Mouse (Mus musculus) yolk sac, embryonic 10.5 days (tissue): ENCODE results near the gene Cobl.

Source experiments
- DNase-seq: peaks from one replicate; pipeline ENCODE4 v3.0.0-alpha.2; 2017; ENCODE audit warnings: low spot score

Cobl gene

DNA sequence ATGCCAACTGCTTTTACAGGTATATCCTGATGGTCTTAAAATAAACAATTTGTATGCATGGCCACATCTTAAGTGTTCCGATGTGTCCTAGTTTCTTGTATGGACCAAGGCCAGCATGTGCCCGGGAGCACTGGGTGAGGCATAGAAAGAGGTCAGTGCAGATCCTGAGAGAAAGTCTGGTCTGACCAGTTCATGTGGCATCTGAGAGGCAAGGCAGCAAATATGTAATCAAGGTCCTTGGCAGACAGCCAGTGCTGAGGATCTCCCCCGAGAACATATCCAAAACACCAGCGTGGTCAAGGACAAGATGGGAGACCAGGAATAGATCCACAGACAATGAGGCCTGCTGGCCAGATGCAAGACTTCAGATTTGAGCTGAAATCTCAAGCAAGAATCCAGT is 81.8 kb downstream of the Cobl start:
- no peak for DNase-seq

DNA sequence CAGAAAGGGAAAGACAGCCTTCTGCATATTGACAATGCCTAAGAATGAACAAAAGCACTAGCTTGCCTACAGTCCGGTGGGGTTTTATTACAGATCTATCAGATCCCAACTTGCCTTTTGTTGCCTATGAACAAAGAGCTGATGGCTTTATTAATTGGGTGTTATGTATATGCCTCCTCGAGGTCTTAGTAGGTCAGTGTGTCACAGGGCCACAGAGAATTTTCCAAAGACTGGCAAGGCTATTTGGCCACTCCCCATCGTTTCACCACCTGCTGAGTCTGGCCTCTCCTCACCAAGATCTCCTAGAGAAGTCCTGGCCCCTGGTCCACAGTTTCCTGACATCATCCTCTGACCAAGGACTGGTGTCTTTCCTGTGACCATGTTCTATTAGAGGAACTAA is 83.7 kb downstream of the Cobl start:
- no peak for DNase-seq

GRCm38 (mm10) chr11:12376628-12377027 is 88.1 kb downstream of the Cobl start:
- no peak for DNase-seq

DNA sequence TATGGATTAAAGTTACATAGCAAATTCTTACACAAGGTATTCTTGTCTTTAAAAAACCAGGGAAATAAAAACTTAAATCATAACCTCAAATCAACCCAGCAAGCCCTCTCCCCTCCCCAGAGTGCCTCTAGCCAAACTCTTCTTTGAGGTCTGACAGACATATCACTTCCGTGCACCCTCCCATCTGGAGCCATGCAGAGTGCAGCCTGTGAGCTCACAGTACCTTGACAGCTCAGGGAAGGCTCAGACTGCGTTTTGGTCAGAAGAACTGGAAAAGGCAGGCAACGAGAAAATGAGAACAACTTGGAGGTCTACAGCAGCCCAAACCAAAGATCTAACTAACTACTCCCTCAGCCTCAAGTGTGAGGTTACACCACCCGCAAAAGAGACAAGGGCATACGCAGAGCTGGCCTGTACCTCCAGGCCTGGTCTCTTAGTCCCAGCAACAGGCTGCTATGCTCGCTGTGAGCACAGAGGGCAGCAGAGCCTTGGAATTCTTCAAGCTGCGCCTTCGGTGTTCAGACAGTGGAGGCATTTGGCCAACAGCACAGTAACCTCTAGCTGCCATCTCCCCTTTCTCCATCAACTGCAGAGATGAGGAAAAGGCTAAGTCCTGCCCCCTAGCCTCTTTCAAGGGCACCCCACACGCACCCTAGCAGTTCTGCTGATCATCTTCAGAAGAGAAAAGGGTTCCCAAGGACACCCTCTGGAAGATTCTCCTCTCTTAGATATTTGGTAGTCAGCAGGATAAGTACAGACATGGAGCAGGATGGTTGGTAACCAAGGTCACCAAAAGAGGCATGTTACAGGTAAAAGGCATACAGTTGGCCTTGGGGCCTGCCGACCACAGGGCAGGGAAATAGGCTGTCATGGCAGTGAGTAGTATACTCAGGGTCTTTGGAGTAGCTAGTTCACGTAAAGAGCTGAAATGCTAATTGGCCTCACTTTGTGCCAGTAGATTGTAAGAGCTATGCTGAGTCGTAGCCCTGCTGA is 91.4 kb downstream of the Cobl start:
- DNase-seq = peak; percentile 43

DNA sequence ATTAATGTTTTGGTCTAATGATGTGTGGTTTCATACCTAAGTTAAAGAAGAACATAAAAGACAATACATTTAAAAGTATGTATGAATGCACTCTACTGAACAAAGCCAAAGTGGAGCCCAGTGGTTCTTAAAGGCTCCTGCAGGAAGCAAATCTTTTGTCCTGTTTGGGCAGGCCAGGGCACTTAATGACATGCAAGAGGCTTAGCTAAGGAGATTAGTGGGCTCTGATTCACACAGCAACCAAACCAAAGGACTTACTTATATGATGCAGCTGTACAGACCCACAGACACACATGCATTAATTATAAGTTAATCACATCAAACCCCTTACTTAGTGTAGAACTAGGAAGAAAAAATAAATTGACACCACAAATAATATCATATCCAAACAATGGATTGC is 93.8 kb downstream of the Cobl start:
- DNase-seq = no peak

DNA sequence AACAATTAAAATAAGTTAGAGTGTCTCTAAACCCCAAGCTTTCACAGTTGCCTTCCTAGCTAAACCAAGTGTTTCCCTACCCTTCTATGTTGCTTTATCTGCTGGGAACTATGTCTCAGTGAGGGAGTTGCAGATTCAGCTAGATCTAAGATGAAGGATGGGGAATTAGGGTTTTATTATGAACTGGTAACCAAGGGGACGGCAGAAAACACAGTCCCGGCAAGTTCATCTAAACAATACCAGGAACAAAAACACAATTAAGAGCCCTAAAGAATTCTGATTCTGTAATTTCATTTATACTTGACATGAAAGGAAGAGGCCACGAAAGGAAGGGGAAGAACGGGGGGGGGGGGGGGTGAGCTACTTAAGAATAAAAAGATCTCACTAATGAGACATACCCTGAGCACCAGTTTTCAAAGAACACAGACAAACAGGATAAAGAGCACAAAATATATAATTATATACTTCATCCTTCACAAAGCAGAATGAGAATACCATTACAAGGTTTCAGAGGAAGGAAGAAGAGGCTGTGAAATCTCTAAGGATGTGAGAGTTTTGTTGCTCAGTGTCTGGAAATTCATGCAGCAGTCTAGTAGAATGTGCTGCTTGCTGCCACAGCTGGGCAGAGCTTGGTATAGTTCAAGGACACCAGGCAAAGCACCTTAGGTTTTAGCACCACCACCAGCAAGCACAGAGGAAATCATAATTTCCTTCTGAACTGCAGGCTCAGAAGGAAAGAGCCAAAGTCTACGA is 97.2 kb downstream of the Cobl start:
- DNase-seq = no peak

- DNase-seq = peak; percentile 10
These were observed 105.3 kb downstream of the Cobl start for GRCm38 (mm10) chr11:12359336-12360000.

DNA sequence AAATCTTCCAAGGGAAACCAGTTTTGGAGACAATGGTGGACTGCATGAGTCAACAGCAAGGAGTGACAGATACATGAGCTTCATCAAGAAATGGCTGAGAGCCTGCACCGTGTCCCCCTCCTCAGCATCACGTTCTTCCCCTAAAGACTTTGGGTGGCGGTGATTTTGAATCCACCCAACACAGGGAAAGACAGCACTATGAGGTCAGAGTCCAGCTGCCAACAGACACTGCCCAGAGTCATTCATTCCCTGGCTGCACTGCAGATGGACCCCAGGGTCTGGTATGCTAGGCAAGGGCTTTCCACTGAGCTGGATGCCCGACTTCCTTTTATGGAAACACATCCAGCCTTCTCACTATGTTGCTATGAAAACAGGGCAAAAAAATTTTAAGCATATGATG is 106.2 kb downstream of the Cobl start:
- DNase-seq = no peak

GRCm38 (mm10) chr11:12355681-12356080 is 109.1 kb downstream of the Cobl start:
- no peak for DNase-seq

DNA sequence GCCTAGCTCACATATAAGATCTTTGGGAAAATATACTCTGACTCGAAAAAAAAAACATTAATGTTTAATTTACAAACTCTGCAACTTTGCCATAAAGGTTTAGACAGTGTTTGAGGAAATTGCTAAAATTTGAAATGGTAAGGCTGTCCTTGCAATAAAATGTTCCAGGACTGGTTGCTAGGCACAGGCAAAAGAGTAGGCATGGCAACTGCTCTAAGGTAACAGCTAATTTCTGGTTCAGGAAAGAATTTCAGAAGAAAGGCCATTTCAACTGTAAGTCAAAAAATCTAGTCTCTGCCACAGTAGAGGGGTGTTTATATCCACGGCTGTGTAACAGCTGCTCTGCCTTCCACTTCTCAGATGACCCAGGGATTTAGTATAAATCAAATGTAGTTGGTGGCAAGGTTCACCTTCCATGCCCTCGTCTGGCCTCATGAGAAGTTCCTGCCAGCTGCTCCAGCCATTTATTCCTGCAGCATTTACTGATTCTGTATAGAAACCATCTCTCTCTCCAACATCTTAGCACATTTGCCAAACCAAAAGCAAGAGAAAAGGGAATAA is 113.7 kb downstream of the Cobl start:
- DNase-seq = no peak

DNA sequence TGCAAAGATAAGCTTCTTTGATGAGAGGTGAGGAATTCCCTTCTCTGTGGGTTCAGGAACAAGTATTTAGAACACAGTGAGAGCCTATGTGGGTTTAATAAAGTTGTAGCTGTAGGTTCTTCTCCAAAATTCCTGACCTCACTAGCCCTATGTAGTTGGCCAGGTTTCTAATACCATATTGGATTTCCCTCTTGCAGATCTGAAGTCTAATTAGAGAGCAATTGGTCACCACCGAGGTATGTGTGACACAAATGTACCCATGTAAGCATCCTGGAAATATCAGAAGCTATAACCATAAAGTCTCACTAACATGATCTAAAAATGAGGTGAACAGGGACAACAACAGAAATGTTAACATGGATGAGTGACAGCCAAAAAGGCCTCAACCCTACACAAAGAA is 114.7 kb downstream of the Cobl start:
- DNase-seq = no peak

DNA sequence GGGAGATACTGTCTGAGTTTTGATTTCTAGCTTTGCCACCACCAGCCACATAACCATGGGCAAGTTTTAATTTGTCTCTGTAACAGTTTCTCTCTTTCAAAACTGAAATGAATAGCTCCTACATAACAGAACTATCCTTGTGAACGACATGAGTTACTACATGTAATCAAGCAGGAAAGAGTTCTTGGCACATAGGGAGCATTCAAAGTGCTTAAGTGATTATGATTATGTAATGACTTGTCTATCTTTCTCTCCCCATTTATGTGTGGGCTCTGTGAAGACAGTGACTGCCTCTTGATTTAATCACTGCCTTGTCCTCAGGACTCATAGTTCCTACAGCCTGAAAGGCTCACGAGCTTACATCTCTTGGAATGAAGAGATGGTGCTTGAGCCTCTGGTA is 118.3 kb downstream of the Cobl start:
- DNase-seq = no peak

GRCm38 (mm10) chr11:12343686-12344085 is 121.1 kb downstream of the Cobl start:
- DNase-seq = no peak

- DNase-seq = no peak
These were observed 124.1 kb downstream of the Cobl start for GRCm38 (mm10) chr11:12340697-12341096.

DNA sequence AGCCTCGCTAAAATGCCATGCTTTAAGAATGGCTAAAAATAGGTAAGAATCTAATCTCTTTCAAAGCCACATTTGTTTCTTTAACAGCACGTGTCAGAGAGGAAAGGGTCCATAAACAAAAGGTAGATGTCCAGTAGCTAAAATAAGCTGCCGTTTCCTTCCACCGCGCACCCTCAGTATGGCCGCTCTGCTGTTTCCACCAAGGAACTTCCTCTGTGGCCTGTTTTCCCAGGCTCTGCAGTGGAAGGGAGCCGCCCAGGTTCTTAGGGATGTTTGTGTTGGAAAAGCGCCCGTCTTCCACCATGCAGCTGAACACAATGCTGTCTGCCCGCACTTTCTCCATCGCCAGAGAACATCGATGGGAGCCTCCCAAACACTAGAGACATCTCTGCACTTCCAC is 128.6 kb downstream of the Cobl start:
- DNase-seq = no peak

GRCm38 (mm10) chr11:12331997-12332396 is 132.8 kb downstream of the Cobl start:
- peak; percentile 30 for DNase-seq

- no peak for DNase-seq
These were observed 143.3 kb downstream of the Cobl start for GRCm38 (mm10) chr11:12321445-12321844.

DNA sequence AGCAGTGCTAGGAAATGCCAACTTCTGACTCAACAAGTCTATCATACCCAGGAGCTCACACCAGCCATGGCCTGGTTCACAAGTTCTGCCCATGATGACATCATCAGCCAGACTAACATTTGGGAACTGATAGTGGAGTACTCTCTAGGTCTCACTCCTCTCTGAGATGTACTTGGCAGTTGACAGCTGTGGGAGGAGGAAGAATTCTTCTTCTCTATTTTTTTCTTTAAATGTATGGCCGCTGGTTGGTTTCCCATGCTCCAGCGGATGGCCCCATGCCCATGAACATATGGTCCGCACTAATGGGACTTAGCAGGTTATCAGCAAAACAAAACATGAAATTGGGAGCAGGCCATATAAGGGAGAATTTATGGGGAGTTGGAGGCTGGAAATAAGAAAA is 145.4 kb downstream of the Cobl start:
- no peak for DNase-seq

GRCm38 (mm10) chr11:12315670-12316069 is 149.1 kb downstream of the Cobl start:
- no peak for DNase-seq

DNA sequence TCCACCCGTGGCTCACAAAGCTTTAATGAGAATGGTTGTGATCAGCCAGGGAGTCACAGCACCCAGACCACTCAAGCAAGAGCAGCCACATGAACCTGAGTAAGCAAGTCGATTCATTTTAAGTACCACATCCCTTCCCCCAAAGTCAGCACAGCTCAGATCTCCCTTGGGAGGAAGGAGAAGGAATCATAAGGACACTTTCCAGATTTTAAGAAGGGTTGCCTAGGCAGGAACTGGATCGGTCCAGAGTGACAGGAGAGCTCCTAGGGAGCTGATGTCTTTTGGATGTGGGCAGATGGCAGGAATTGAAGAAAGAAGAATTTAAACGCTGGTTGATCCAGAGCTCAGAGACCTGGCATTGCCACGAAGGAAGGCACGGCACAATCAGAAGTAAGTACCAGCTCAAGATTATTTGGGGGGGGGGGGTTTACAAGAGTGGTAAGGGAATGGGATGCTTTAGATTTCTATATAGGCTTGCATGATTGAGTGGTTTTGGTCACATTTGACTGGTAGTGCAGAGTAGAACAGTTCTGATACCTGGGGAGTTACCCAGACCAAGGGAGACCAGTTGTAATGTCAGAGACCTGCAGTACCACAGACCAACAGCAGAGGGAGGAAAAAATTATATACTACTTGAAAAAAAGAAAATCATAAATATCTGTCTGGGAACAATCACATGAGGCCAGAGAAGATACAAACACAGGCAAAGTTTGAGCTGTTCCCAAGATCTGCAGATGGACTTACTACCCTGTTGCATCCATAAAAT is 150.3 kb downstream of the Cobl start:
- DNase-seq = no peak

GRCm38 (mm10) chr11:12311419-12311818 is 153.3 kb downstream of the Cobl start:
- no peak for DNase-seq
